Mouse (Mus musculus) forebrain, postnatal 0 days (tissue): ENCODE data around the gene Cab39l. TPM values are rescaled to one million over a fixed set of nuclear protein-coding genes. Genes with fewer than 3 reads are reported as not detected.

Experiments
- ATAC-seq: fragments of 200-750 bp; cut with Nextera tagmentation; 2 replicates; pipeline ENCODE4 v1.8.0; 2017; ENCODE audit warnings: mild to moderate bottlenecking, moderate library complexity
- DNase-seq: peaks from one replicate; pipeline ENCODE4 v3.0.0-alpha.2; 2015
- H3K27ac ChIP-seq: fragments of 300-500 bp; sonication (generic); 2 replicates; pipeline ENCODE4 v1.5.1; 2014; ENCODE audit warnings: low read depth, mild to moderate bottlenecking, antibody characterized with exemption, low read length, moderate library complexity, mixed read lengths
- H3K27me3 ChIP-seq: fragments of 300-500 bp; sonication (generic); 2 replicates; pipeline ENCODE4 v1.6.1; 2014; ENCODE audit warnings: mild to moderate bottlenecking, low read length, mixed read lengths; ENCODE audit not compliant: insufficient read depth
- H3K36me3 ChIP-seq: fragments of 300-500 bp; sonication (generic); 2 replicates; pipeline ENCODE4 v1.6.1; 2014; ENCODE audit warnings: mild to moderate bottlenecking, moderate library complexity; ENCODE audit not compliant: insufficient read depth
- H3K4me1 ChIP-seq: fragments of 300-500 bp; sonication (generic); 2 replicates; pipeline ENCODE4 v1.6.1; 2014; ENCODE audit warnings: antibody characterized with exemption; ENCODE audit not compliant: insufficient read depth
- H3K4me2 ChIP-seq: fragments of 300-500 bp; sonication (generic); 2 replicates; pipeline ENCODE4 v1.6.1; 2014; ENCODE audit warnings: low read depth, mild to moderate bottlenecking, moderate library complexity
- H3K4me3 ChIP-seq: fragments of 300-500 bp; sonication (generic); 2 replicates; pipeline ENCODE4 v1.5.1; 2014; ENCODE audit warnings: low read depth, low read length, mixed read lengths
- H3K9ac ChIP-seq: fragments of 300-500 bp; sonication (generic); 2 replicates; pipeline ENCODE4 v1.6.1; 2014; ENCODE audit warnings: mild to moderate bottlenecking
- H3K9me3 ChIP-seq: fragments of 300-500 bp; sonication (generic); 2 replicates; pipeline ENCODE4 v1.6.1; 2016; ENCODE audit warnings: low read length
- CTCF ChIP-seq: sonication (generic); IDR thresholded peaks from 2 replicates; pipeline ENCODE4 v1.5.1; 2016; ENCODE audit warnings: antibody characterized with exemption, control low read depth, low read depth
- WGBS: fragments of 180-500 bp; shearing (Covaris S2); extraction: QIAGEN DNeasy Blood & Tissue Kit; methylation state at CpG from one replicate; pipeline ENCODE4 v1.1.7; 2014; 5-methylcytosine and 5-hydroxymethylcytosine counted together
- polyA plus RNA-seq: library from polyadenylated mRNA; unstranded; fragments of >200 nt; fragmentation: Nextera tagmentation; extraction: Ambion mirVana; gene quantifications from 2 replicates; pipeline ENCODE4 v1.2.1, GENCODE M21; 2015
- total RNA-seq: library from RNA; depleted of rRNA; stranded (reverse); fragments of >200 nt; gene quantifications from 2 replicates; pipeline ENCODE4 v1.2.3, GENCODE M21; 2014

The Cab39l gene
- total and polyA plus RNA-seq, 2 experiments from 2014 or later: 17.4 to 20.1 TPM

- no peak overlapping the region for H3K27ac ChIP-seq
- no peak overlapping the region for H3K4me3 ChIP-seq
- TF ChIP-seq CTCF: no peak
- H3K36me3 ChIP-seq: no peaks in the 10 kb centered on the region
- no peak overlapping the region for H3K9ac ChIP-seq
- no peak for DNase-seq
- no peak overlapping the region for H3K4me2 ChIP-seq
- ATAC-seq: no peak
- H3K4me1 ChIP-seq: no peaks in the 10 kb centered on the region
- no peaks in the 10 kb centered on the region for H3K27me3 ChIP-seq
- H3K9me3 ChIP-seq: no peaks in the 10 kb centered on the region
- WGBS: 29% methylated on average over 7 of the region's 7 CpGs
Observed at GRCm38 (mm10) chr14:59616802-59617201, 176.0 kb downstream of the Cab39l start.

- H3K36me3 ChIP-seq: no peaks in the 10 kb centered on the region
- WGBS: 19% methylated on average over 9 of the region's 9 CpGs
- no peak for TF ChIP-seq CTCF
- no peak overlapping the region for H3K9ac ChIP-seq
- no peak for ATAC-seq
- H3K9me3 ChIP-seq: no peaks in the 10 kb centered on the region
- H3K27me3 ChIP-seq: no peaks in the 10 kb centered on the region
- H3K4me2 ChIP-seq: peak overlapping the region; percentile 82; the same call in 1 of the 2 replicates
- no peak for DNase-seq
- no peak overlapping the region for H3K4me3 ChIP-seq
- H3K27ac ChIP-seq: no peak overlapping the region
- peaks cover 8% of the 10 kb centered on the region; the same call in 1 of the 2 replicates for H3K4me1 ChIP-seq
Observed at GRCm38 (mm10) chr14:59624326-59624885, 183.6 kb downstream of the Cab39l start.

- ATAC-seq (peak; percentile 79), DNase-seq (peak; percentile 88)
- Histone ChIP-seq H3K4me3 (peak within 1 kb of the TSS; percentile 67), H3K9ac (peak within 1 kb of the TSS; percentile 58), H3K27ac (peak within 1 kb of the TSS; percentile 76), H3K4me2 (peak within 1 kb of the TSS; percentile 82), H3K9me3 (no peaks in the 10 kb centered on the region), H3K36me3 (no peaks in the 10 kb centered on the region), H3K4me1 (peaks cover 8% of the 10 kb centered on the region; the same call in 1 of the 2 replicates), H3K27me3 (no peaks in the 10 kb centered on the region)
- TF ChIP-seq CTCF: peak; percentile 78
- WGBS: 2% methylated on average over 62 of the region's 65 CpGs
Observed at GRCm38 (mm10) chr14:59625158-59625805, 184.5 kb downstream of the Cab39l start, which contains the start of gene Shisa2. Shisa2 (plus strand) TSS chr14:59625308.

GRCm38 (mm10) chr14:59625806-59626364 is 185.1 kb downstream of the Cab39l start:
- peak overlapping the region; percentile 58 for H3K9ac ChIP-seq
- TF ChIP-seq CTCF: no peak
- no peaks in the 10 kb centered on the region for H3K36me3 ChIP-seq
- peaks cover 8% of the 10 kb centered on the region; the same call in 1 of the 2 replicates for H3K4me1 ChIP-seq
- H3K27ac ChIP-seq: peak overlapping the region; percentile 76
- under 1% methylated on average over 51 of the region's 51 CpGs for WGBS
- no peaks in the 10 kb centered on the region for H3K27me3 ChIP-seq
- DNase-seq (peak; percentile 64), ATAC-seq (peak; percentile 56)
- H3K9me3 ChIP-seq: no peaks in the 10 kb centered on the region
- H3K4me2 ChIP-seq: peak overlapping the region; percentile 82
- peak overlapping the region; percentile 67 for H3K4me3 ChIP-seq

- H3K4me2 ChIP-seq: peak overlapping the region; percentile 82
- no peaks in the 10 kb centered on the region for H3K9me3 ChIP-seq
- H3K27me3 ChIP-seq: no peaks in the 10 kb centered on the region
- TF ChIP-seq CTCF: no peak
- H3K9ac ChIP-seq: peak overlapping the region; percentile 58; the same call in 1 of the 2 replicates
- peak overlapping the region; percentile 67 for H3K4me3 ChIP-seq
- no peaks in the 10 kb centered on the region for H3K36me3 ChIP-seq
- H3K27ac ChIP-seq: peak overlapping the region; percentile 57; the same call in 1 of the 2 replicates
- ATAC-seq (peak; percentile 3; the same call in 1 of the 2 replicates), DNase-seq (peak; percentile 72)
- 11% methylated on average over 8 of the region's 8 CpGs for WGBS
- peaks cover 8% of the 10 kb centered on the region; the same call in 1 of the 2 replicates for H3K4me1 ChIP-seq
Observed at GRCm38 (mm10) chr14:59626711-59627110, 185.9 kb downstream of the Cab39l start.

GRCm38 (mm10) chr14:59627142-59627680 is 186.4 kb downstream of the Cab39l start:
- no peak overlapping the region for H3K27ac ChIP-seq
- H3K4me1 ChIP-seq: peaks cover 8% of the 10 kb centered on the region; the same call in 1 of the 2 replicates
- H3K9ac ChIP-seq: no peak overlapping the region
- H3K9me3 ChIP-seq: no peaks in the 10 kb centered on the region
- DNase-seq: peak; percentile 58
- ATAC-seq: peak; percentile 12; the same call in 1 of the 2 replicates
- 10% methylated on average over 9 of the region's 9 CpGs for WGBS
- TF ChIP-seq CTCF: no peak
- H3K4me2 ChIP-seq: peak overlapping the region; percentile 82
- no peaks in the 10 kb centered on the region for H3K27me3 ChIP-seq
- H3K4me3 ChIP-seq: peak overlapping the region; percentile 67
- no peaks in the 10 kb centered on the region for H3K36me3 ChIP-seq
